Mouse (Mus musculus) kidney, adult 2 months (tissue): ENCODE measurements around the gene Efhc2. TPM values are rescaled to one million over a fixed set of nuclear protein-coding genes. Genes with fewer than 3 reads are reported as not detected.

Source experiments
- DNase-seq: peaks from one replicate; pipeline ENCODE4 v3.0.0; 2021
- H3K27ac ChIP-seq: fragments of 200-500 bp; 2 replicates; pipeline ENCODE4 v1.5.1; 2012; ENCODE audit warnings: low read depth, low read length, control low read depth, inconsistent platforms; ENCODE audit not compliant: insufficient read depth
- H3K27me3 ChIP-seq: fragments of 200-500 bp; replicated peaks from 2 replicates; pipeline ENCODE4 v1.6.1; 2012; ENCODE audit warnings: mild to moderate bottlenecking, moderate library complexity, low read length, inconsistent platforms; ENCODE audit not compliant: control insufficient read depth, insufficient read depth
- H3K36me3 ChIP-seq: fragments of 200-500 bp; 2 replicates; pipeline ENCODE4 v1.6.1; 2012; ENCODE audit warnings: mild to moderate bottlenecking, moderate library complexity, low read length, inconsistent platforms; ENCODE audit not compliant: control insufficient read depth, insufficient read depth
- H3K4me1 ChIP-seq: fragments of 200-500 bp; 2 replicates; pipeline ENCODE4 v1.6.1; 2011; ENCODE audit warnings: low read length; ENCODE audit not compliant: control insufficient read depth, insufficient read depth
- H3K4me3 ChIP-seq: fragments of 200-500 bp; 2 replicates; pipeline ENCODE4 v1.5.1; 2011; ENCODE audit warnings: mild to moderate bottlenecking, low read depth, low read length, control low read depth; ENCODE audit not compliant: insufficient read depth
- CTCF ChIP-seq: fragments of 200-500 bp; conservative IDR thresholded peaks from 2 replicates; pipeline ENCODE4 v1.5.1; 2011; ENCODE audit warnings: low read depth, mild to moderate bottlenecking, control low read depth, low read length, moderate library complexity, mixed read lengths; ENCODE audit not compliant: insufficient read depth, insufficient read length
- POLR2A ChIP-seq: fragments of 200-500 bp; IDR thresholded peaks from one replicate; pipeline ENCODE4 v1.6.1; 2011; ENCODE audit warnings: low read depth, low read length, control low read depth
- WGBS: fragments of 180-500 bp; shearing (Covaris S2); methylation state at CpG from one replicate; pipeline ENCODE4 v1.1.7; 2018; 5-methylcytosine and 5-hydroxymethylcytosine counted together
- polyA plus RNA-seq: library from polyadenylated mRNA; depleted of rRNA; stranded (reverse); fragments of >200 nt; gene quantifications from 2 replicates; pipeline ENCODE4 v1.2.3, GENCODE M21; 2012; rRNA removed

Efhc2 gene
- 0.11 and 0.20 TPM in 2 replicates for polyA plus RNA-seq

DNA sequence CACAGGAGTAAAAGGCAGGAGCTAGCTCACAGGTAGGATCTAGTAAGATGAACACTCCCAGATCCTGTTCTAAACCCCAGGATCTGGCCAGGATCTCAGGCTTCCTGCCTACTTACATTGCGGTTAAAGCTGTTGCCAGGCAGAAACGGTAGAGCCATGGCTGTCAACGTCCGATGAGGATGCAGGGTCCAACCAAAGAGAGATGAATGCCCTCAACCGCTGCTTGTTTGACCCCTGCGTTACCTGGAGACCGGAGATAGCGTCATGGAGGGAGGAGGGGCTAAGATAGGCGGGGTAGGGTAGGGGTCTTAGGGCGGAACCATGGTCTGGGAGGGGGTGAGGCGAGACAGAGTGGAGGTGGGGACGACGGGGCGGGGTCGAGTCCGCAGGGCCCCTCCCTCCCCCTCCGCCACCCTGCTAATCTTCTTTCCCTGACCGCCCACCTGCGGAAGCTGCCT is at the start of gene Efhc2:
TSS of gene Efhc2 (minus strand) at position 243 of the 458 bp plus-strand sequence.
- H3K27ac ChIP-seq, result no peak within 1 kb of the TSS
- WGBS, result 3% methylated on average over 19 of the region's 19 CpGs
- peak within 1 kb of the TSS; percentile 64 for H3K4me3 ChIP-seq
- H3K27me3 ChIP-seq, result no peaks in the 10 kb centered on the region
- no peaks in the 10 kb centered on the region for H3K4me1 ChIP-seq
- TF ChIP-seq POLR2A (no peak), CTCF (no peak)
- DNase-seq, result peak; percentile 1
- no peaks in the 10 kb centered on the region for H3K36me3 ChIP-seq

DNA sequence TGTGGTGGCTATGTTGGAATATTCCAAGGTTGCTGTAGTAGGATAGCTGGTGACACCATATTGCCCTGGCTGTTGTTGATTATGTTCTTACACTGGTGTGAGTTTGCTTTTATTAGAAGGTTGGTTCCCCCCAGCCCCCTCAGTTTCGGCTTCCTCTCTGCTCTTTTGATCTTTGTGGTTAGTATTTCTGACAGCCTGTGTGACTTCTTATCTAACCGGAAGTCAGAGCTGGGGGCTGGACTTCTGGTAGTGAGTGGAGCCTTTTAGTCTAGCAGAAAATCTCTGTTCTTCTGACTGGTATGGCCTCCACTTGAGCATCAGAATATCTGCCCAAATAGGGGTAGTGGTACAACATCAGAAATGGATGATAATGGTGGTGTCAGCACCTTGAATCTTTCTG is 45.9 kb upstream of the Efhc2 start:
- 43% methylated on average over 2 of the region's 2 CpGs for WGBS
- H3K27me3 ChIP-seq, result no peaks in the 10 kb centered on the region
- DNase-seq, result no peak
- no peak overlapping the region for H3K27ac ChIP-seq
- no peaks in the 10 kb centered on the region for H3K36me3 ChIP-seq
- TF ChIP-seq CTCF, result no peak
- no peak for TF ChIP-seq POLR2A
- no peak overlapping the region for H3K4me3 ChIP-seq
- H3K4me1 ChIP-seq, result no peaks in the 10 kb centered on the region

DNA sequence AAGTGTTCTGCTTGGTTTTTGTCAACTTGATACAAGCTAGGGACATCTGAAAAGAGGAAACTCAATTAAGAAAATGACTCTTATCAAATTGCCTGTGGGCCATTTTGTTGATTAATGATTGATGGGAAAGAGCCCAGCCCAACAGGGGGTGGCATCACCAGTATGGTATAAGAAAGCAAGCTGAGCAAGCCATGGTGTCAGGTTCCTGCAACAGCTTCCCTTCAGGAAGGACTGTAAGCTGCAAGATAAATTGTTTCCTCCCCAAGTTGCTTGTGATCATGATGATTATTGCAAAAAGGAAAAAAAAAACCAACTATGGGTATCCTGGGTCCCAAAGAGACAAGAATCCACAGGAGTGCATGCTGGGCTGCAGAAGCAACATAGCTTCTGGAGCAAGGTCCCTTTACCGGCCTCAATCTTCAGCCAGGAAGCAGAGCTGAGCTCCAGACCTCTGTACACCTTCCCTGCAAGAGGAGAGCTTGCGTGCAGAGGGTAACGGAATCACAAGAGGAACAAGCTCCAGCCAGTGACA is 18.8 kb downstream of the Efhc2 start:
- H3K27ac ChIP-seq, result no peak overlapping the region
- H3K36me3 ChIP-seq, result no peaks in the 10 kb centered on the region
- no peak for TF ChIP-seq POLR2A
- TF ChIP-seq CTCF, result no peak
- H3K4me3 ChIP-seq, result no peak overlapping the region
- DNase-seq, result no peak
- no peaks in the 10 kb centered on the region for H3K4me1 ChIP-seq
- H3K27me3 ChIP-seq, result no peaks in the 10 kb centered on the region
- WGBS, result 81% methylated on average over 3 of the region's 3 CpGs

DNA sequence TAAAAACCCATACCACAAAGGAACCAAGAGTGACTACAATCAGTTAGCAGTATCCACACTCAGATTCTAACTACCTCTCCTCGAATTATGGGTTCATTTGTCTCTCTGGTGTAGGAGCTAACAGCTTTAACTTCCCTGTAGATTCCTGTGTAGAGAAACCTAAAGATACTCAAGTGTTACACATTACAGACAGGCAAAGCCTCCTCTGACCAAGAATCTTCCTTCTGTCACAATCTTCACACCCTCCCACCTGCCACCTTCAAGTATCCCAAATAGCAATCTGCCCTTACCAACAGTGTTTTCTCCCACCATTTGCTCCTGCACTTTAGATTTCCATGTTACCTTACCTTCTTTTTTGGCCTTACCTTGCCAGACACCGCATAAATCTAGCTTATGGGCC is 35.3 kb downstream of the Efhc2 start:
- Histone ChIP-seq H3K27me3 (no peaks in the 10 kb centered on the region), H3K4me1 (no peaks in the 10 kb centered on the region), H3K36me3 (no peaks in the 10 kb centered on the region), H3K27ac (no peak overlapping the region), H3K4me3 (no peak overlapping the region)
- no peak for DNase-seq
- 83% methylated on average over 2 of the region's 2 CpGs for WGBS
- TF ChIP-seq POLR2A (no peak), CTCF (no peak)

DNA sequence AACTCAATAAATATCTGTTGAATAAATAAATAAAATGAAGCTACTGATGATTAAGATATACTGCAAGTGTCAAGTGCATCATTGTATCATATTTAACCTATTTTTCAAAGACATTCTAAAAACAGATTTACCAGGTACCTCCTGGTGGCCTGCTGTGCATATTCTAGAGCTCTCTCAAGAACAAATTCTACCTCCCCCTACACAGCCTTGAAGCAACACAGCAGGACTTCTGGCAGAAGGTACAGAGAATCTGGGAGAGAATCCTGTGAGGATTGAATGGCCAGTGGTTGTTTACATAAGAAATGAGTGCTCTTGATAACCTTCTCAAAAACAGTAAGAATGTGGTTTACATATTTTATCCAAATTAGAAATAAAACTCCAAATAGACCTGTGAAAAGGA is 94.0 kb downstream of the Efhc2 start:
- no peaks in the 10 kb centered on the region for H3K27me3 ChIP-seq
- TF ChIP-seq CTCF, result no peak
- TF ChIP-seq POLR2A, result no peak
- H3K36me3 ChIP-seq, result no peaks in the 10 kb centered on the region
- H3K4me3 ChIP-seq, result no peak overlapping the region
- no peak overlapping the region for H3K27ac ChIP-seq
- no peak for DNase-seq
- no peaks in the 10 kb centered on the region for H3K4me1 ChIP-seq

DNA sequence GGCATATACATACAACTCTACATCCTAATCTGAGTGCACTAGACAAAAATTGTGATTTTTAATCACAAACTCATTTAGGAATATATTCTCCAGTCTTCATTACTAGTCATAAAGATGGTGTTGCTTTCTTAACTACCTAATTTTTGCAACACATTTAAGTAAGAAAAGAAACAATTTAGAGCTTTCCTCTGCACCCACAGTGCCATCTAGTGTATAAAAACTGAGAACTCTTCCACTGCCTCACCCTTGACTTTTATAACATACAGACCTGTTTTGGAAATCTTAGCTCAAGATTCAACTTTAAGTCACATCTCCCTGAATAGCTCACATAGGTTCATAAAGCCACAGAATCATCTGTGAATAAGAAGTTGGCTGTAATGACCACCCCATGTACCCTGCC is 101.7 kb downstream of the Efhc2 start:
- Histone ChIP-seq H3K27me3 (no peaks in the 10 kb centered on the region), H3K4me3 (no peak overlapping the region), H3K27ac (no peak overlapping the region), H3K36me3 (no peaks in the 10 kb centered on the region), H3K4me1 (no peaks in the 10 kb centered on the region)
- no peak for TF ChIP-seq POLR2A
- no peak for TF ChIP-seq CTCF
- peak; percentile 4 for DNase-seq

DNA sequence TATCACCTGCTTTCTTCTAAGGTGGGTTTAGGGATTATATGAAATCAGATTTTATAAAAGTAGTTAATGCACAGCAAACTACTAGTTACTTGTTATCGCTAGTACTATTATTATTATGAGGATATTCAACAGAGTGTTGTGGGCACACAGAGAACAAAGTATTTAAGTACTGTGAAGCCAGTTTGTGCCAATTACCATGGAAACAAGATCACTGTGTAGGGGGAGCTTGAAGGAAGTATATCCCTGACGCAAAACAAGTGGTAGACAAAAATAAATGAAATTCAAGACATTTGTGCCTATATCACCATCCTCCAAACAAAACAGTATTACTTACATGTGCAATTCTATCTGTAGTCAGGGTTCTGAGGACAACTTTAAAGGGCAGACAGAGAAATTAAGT is 105.7 kb downstream of the Efhc2 start:
- H3K4me1 ChIP-seq, result no peaks in the 10 kb centered on the region
- no peak overlapping the region for H3K27ac ChIP-seq
- H3K27me3 ChIP-seq, result no peaks in the 10 kb centered on the region
- H3K36me3 ChIP-seq, result no peaks in the 10 kb centered on the region
- TF ChIP-seq POLR2A, result no peak
- TF ChIP-seq CTCF, result no peak
- no peak for DNase-seq
- WGBS, result 69% methylated on average over 2 of the region's 2 CpGs
- no peak overlapping the region for H3K4me3 ChIP-seq
